Mouse (Mus musculus): ENCODE data around the gene Fgd2. TPM values are rescaled to one million over a fixed set of nuclear protein-coding genes. Genes with fewer than 3 reads are reported as not detected.

Fgd2 gene
- polyA plus RNA-seq, 1 experiment from 2014 or later = 5.9 TPM

- no peaks in the 10 kb centered on the region for H3K9me3 ChIP-seq (ENCODE audit: control insufficient read depth, low read length)
- ATAC-seq (ENCODE audit: low FRiP score, low TSS enrichment) = no peak
- H3K36me3 ChIP-seq (ENCODE audit: control insufficient read depth, insufficient read depth, low read length) = no peaks in the 10 kb centered on the region
- H3K4me1 ChIP-seq (replicated peaks; ENCODE audit: control insufficient read depth, insufficient read depth) = 0 out of 2 replicates have a peak, but pooled peaks cover 2% of the 10 kb centered on the region
- no peak for DNase-seq (ENCODE audit: low spot score)
- WGBS = 84% methylated on average over 3 of the region's 3 CpGs
- no peak overlapping the region for H3K4me2 ChIP-seq (replicated peaks; ENCODE audit: low read depth)
- no peaks in the 10 kb centered on the region for H3K27me3 ChIP-seq (ENCODE audit: control insufficient read depth, insufficient read depth, low read length)
- H3K9ac ChIP-seq (ENCODE audit: low read length) = no peak overlapping the region
- TF ChIP-seq EP300 (optimal IDR thresholded peaks at IDR 0.05) (no peak), CTCF (IDR thresholded peaks at IDR 0.05; ENCODE audit: low read depth) (no peak)
- H3K4me3 ChIP-seq (ENCODE audit: low read depth, low read length) = no peak overlapping the region
- H3K27ac ChIP-seq (replicated peaks) = no peak overlapping the region
These were observed 37.1 kb upstream of the Fgd2 start for GRCm38 (mm10) chr17:29323625-29324024.

DNA sequence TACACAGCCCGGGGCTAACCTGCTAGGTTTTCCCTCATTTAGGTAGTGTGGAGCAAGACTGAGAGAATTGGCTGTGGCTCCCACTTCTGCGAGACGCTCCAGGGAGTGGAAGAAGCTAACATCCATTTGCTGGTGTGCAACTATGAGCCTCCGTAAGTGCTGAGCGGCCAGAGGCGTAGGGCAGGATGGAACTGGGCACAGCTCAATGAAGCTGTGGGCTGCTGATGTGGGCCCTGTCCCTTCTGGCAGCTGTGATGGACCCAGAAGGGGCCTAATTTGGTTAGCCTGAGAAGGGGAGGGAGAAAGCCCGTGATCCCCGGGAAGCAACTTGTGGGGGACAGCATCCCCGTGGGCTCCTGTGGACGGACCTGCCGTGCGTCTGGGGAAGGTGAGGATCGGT is 34.9 kb upstream of the Fgd2 start:
- no peak overlapping the region for H3K4me2 ChIP-seq (replicated peaks; ENCODE audit: low read depth)
- no peak for DNase-seq (ENCODE audit: low spot score)
- WGBS = 87% methylated on average over 13 of the region's 13 CpGs

DNA sequence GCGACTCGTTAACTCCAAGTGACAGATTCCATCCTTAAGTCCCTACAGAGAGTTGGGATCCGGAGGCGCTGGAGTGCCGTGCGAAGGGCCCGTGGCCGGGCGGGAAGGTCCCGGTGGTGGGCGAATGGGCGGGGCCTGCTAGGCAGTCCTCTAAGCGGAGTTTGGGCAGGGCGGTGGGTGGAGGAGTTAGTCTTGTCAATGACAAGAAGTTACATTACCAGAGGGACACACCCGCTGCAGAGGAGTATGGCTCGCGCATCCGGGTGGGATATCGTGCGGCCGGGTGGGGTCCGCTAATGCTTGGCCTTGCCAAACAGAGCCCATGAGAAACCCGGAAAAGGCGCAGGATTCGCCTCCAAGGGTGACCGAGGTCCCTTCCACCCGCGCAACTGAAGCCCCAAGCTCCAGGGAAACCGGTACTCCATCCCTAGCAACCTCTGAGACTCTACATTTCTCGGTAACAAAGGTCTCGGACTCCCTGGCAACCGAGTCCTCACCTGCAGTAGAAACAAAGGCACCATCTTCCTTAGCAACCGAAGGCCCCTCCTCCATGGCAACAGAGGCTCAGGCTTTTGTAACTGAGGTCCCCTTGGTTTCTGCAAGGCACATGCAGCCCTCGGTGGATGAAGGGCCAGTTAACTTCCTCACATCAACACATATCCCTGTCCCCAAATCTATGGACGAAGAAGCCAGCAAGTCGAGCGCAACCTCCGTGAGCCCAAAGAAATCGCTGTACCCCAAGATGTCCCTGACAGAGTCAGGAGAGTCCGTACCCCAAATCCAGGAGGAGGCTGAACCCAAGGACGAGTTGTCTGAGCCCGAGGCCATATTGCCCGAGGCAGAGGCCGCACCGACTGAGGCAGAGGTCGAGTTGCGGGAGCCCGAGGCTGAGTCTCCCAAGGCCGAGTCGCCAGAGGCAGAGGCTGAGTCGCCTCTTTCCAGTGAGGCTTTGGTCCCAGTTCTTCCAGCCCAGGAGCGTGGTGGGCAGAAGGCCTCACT is 33.9 kb upstream of the Fgd2 start:
- no peak for ATAC-seq (ENCODE audit: low FRiP score, low TSS enrichment)
- Histone ChIP-seq H3K9me3 (ENCODE audit: control insufficient read depth, low read length) (no peaks in the 10 kb centered on the region), H3K36me3 (ENCODE audit: control insufficient read depth, insufficient read depth, low read length) (peaks cover 4% of the 10 kb centered on the region; the same call in 1 of the 2 replicates), H3K27ac (replicated peaks) (no peak overlapping the region), H3K27me3 (ENCODE audit: control insufficient read depth, insufficient read depth, low read length) (no peaks in the 10 kb centered on the region), H3K9ac (ENCODE audit: low read length) (no peak overlapping the region), H3K4me3 (ENCODE audit: low read depth, low read length) (peak overlapping the region; percentile 20), H3K4me2 (replicated peaks; ENCODE audit: low read depth) (peak overlapping the region; percentile 44), H3K4me1 (replicated peaks; ENCODE audit: control insufficient read depth, insufficient read depth) (0 out of 2 replicates have a peak, but pooled peaks cover 2% of the 10 kb centered on the region)
- 30% methylated on average over 52 of the region's 52 CpGs for whole genome bisulfite sequencing
- DNase-seq (ENCODE audit: low spot score) = no peak
- no peak for TF ChIP-seq CTCF (IDR thresholded peaks at IDR 0.05; ENCODE audit: low read depth)
- no peak for TF ChIP-seq EP300 (optimal IDR thresholded peaks at IDR 0.05)

More for the DNA sequence above, 34.9 kb upstream of the Fgd2 start:
- Histone ChIP-seq H3K4me3 (ENCODE audit: low read depth, low read length) (no peak overlapping the region), H3K27ac (replicated peaks) (no peak overlapping the region), H3K36me3 (ENCODE audit: control insufficient read depth, insufficient read depth, low read length) (no peaks in the 10 kb centered on the region), H3K4me1 (replicated peaks; ENCODE audit: control insufficient read depth, insufficient read depth) (0 out of 2 replicates have a peak, but pooled peaks cover 2% of the 10 kb centered on the region), H3K9ac (ENCODE audit: low read length) (no peak overlapping the region), H3K9me3 (ENCODE audit: control insufficient read depth, low read length) (no peaks in the 10 kb centered on the region), H3K27me3 (ENCODE audit: control insufficient read depth, insufficient read depth, low read length) (no peaks in the 10 kb centered on the region)
- no peak for TF ChIP-seq EP300 (optimal IDR thresholded peaks at IDR 0.05)
- TF ChIP-seq CTCF (IDR thresholded peaks at IDR 0.05; ENCODE audit: low read depth) = no peak
- ATAC-seq (ENCODE audit: low FRiP score, low TSS enrichment) = no peak

- no peak overlapping the region for H3K4me3 ChIP-seq (ENCODE audit: low read depth, low read length)
- no peak for ATAC-seq (ENCODE audit: low FRiP score, low TSS enrichment)
- H3K9ac ChIP-seq (ENCODE audit: low read length) = no peak overlapping the region
- H3K36me3 ChIP-seq (ENCODE audit: control insufficient read depth, insufficient read depth, low read length) = peaks cover 11% of the 10 kb centered on the region
- H3K4me1 ChIP-seq (replicated peaks; ENCODE audit: control insufficient read depth, insufficient read depth) = 0 out of 2 replicates have a peak, but pooled peaks cover 2% of the 10 kb centered on the region
- H3K4me2 ChIP-seq (replicated peaks; ENCODE audit: low read depth) = no peak overlapping the region
- DNase-seq (ENCODE audit: low spot score) = no peak
- TF ChIP-seq EP300 (optimal IDR thresholded peaks at IDR 0.05) (no peak), CTCF (IDR thresholded peaks at IDR 0.05; ENCODE audit: low read depth) (no peak)
- H3K9me3 ChIP-seq (ENCODE audit: control insufficient read depth, low read length) = no peaks in the 10 kb centered on the region
- 83% methylated on average over 9 of the region's 9 CpGs for WGBS
- H3K27me3 ChIP-seq (ENCODE audit: control insufficient read depth, insufficient read depth, low read length) = no peaks in the 10 kb centered on the region
- H3K27ac ChIP-seq (replicated peaks) = no peak overlapping the region
These were observed 33.0 kb upstream of the Fgd2 start for GRCm38 (mm10) chr17:29327691-29328090.

DNA sequence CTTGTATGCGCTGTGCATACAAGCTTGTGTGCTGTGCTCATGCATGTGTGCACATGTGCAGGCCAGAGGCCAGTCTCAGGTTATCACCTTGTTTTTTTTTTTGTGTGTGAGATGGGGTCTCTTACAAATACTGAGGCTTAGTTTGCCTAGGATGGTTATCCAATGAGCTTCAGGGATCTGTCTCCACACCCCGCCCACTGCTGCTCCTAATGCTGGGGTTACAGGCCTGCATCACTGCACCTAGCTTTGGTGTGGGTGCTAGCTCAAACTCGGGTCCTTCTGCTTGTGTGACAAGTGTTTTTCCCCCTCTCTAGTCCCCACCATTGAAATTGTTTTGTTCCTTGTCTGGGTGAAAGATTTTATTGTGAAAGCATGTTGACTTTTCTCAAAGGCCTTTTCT is 30.5 kb upstream of the Fgd2 start:
- no peak for ATAC-seq (ENCODE audit: low FRiP score, low TSS enrichment)
- DNase-seq (ENCODE audit: low spot score) = no peak
- no peak overlapping the region for H3K4me3 ChIP-seq (ENCODE audit: low read depth, low read length)
- 58% methylated on average over 3 of the region's 3 CpGs for WGBS
- H3K27ac ChIP-seq (replicated peaks) = no peak overlapping the region
- no peak overlapping the region for H3K4me2 ChIP-seq (replicated peaks; ENCODE audit: low read depth)
- 0 out of 2 replicates have a peak, but pooled peaks cover 2% of the 10 kb centered on the region for H3K4me1 ChIP-seq (replicated peaks; ENCODE audit: control insufficient read depth, insufficient read depth)
- no peaks in the 10 kb centered on the region for H3K9me3 ChIP-seq (ENCODE audit: control insufficient read depth, low read length)
- H3K36me3 ChIP-seq (ENCODE audit: control insufficient read depth, insufficient read depth, low read length) = peaks cover 24% of the 10 kb centered on the region
- TF ChIP-seq EP300 (optimal IDR thresholded peaks at IDR 0.05) = no peak
- TF ChIP-seq CTCF (IDR thresholded peaks at IDR 0.05; ENCODE audit: low read depth) = no peak
- H3K9ac ChIP-seq (ENCODE audit: low read length) = no peak overlapping the region
- no peaks in the 10 kb centered on the region for H3K27me3 ChIP-seq (ENCODE audit: control insufficient read depth, insufficient read depth, low read length)

All from stomach, postnatal 0 days (tissue).